Mouse (Mus musculus) cerebellum, postnatal 10 days (tissue): ENCODE results near the gene Gm7929.
"Not testable (repeated sequence)": the region's sequence is repeated elsewhere in the genome, so short reads cannot be mapped to it uniquely, and the experiment has no call there.

Experiments
- DNase-seq, 2 experiments: peaks; one replicate each; pipeline ENCODE4 v3.0.0; 2021; ENCODE audit warnings: mixed read lengths in 2 of 2

The Gm7929 gene

GRCm38 (mm10) chr14:41750514-41750913, at the start of gene Gm7929:
Gm7929 (minus strand) TSS chr14:41750614.
- DNase-seq = not testable (repeated sequence)

- DNase-seq = not testable (repeated sequence)
Measured at GRCm38 (mm10) chr14:41772341-41772740, 21.9 kb upstream of the Gm7929 start, which contains the start of gene Gm47189. Gm47189 (minus strand) TSS chr14:41772441.

GRCm38 (mm10) chr14:41755931-41756330, 5.5 kb upstream of the Gm7929 start:
- DNase-seq = not testable (repeated sequence)

- DNase-seq = not testable (repeated sequence)
Measured at GRCm38 (mm10) chr14:41723437-41723836, 27.0 kb downstream of the Gm7929 start.

GRCm38 (mm10) chr14:41717180-41717579, 33.2 kb downstream of the Gm7929 start:
- DNase-seq = not testable (repeated sequence)

GRCm38 (mm10) chr14:41701785-41702184, 48.6 kb downstream of the Gm7929 start, which contains the start of gene Gm8068:
Gm8068 (minus strand) TSS chr14:41701885.
- not testable (repeated sequence) for DNase-seq
